Mouse (Mus musculus): ENCODE results near the gene Map2k1. TPM values are rescaled to one million over a fixed set of nuclear protein-coding genes. Genes with fewer than 3 reads are reported as not detected.

The Map2k1 gene
- polyA plus RNA-seq, 1 experiment = 51.6 TPM

DNA sequence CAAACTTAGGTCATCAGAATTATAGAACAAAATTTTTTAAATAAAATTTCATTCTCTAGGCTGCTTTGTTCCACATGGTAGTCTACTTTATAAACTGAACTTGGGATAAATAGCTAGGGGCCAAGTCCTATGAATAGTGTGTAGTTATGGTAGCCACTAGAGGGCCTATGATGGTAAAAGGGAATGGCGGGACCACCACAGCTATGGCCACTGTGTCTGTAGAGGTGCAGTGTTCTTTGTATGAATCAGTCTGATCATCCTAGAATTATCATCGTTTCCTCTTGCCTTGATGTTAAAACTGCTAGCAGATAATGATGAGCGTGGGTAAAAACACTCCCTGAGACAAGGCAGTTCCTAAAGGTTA is 74.8 kb downstream of the Map2k1 start:
- Histone ChIP-seq H3K4me3 (ENCODE audit: low read depth, low read length) (no peak overlapping the region), H3K4me1 (ENCODE audit: control insufficient read depth, insufficient read depth, insufficient read length, low read length) (peaks cover 3% of the 10 kb centered on the region; the same call in 1 of the 2 replicates), H3K36me3 (ENCODE audit: control insufficient read depth, insufficient read depth, low read length) (peaks cover 49% of the 10 kb centered on the region), H3K27me3 (ENCODE audit: control insufficient read depth, insufficient read depth, low read length) (no peaks in the 10 kb centered on the region), H3K27ac (ENCODE audit: insufficient read depth, low read depth, low read length) (peak overlapping the region; percentile 87)
- TF ChIP-seq CTCF (IDR thresholded peaks at IDR 0.05; ENCODE audit: extremely low read depth, insufficient read length, insufficient replicate concordance, low read depth, low read length) (no peak), POLR2A (IDR thresholded peaks at IDR 0.05; ENCODE audit: low read depth, low read length) (no peak)
- 31% methylated on average over 3 of the region's 3 CpGs for WGBS

DNA sequence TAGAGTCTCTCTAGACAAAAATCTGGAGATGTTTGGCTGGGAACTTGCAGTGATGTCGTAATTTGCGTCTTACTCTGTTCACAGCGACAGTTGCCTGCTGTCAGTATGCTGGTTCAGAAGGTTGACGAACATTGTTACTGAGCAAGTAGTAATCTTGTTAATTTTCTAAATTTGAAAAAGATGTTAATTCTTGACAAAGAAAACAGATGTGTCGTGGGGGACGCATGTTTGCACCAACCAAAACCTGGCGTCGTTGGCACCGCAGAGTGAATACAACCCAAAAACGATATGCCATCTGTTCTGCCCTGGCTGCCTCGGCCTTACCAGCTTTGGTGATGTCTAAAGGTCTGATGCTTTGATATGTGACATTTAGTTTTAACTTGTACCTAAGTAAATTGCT is 78.1 kb downstream of the Map2k1 start:
- peaks cover 36% of the 10 kb centered on the region for H3K36me3 ChIP-seq (ENCODE audit: control insufficient read depth, insufficient read depth, low read length)
- 76% methylated on average over 11 of the region's 11 CpGs for WGBS
- TF ChIP-seq CTCF (IDR thresholded peaks at IDR 0.05; ENCODE audit: extremely low read depth, insufficient read length, insufficient replicate concordance, low read depth, low read length) = no peak
- TF ChIP-seq POLR2A (IDR thresholded peaks at IDR 0.05; ENCODE audit: low read depth, low read length) = no peak
- no peak overlapping the region for H3K27ac ChIP-seq (ENCODE audit: insufficient read depth, low read depth, low read length)
- H3K4me1 ChIP-seq (ENCODE audit: control insufficient read depth, insufficient read depth, insufficient read length, low read length) = peaks cover 6% of the 10 kb centered on the region; the same call in 1 of the 2 replicates
- H3K27me3 ChIP-seq (ENCODE audit: control insufficient read depth, insufficient read depth, low read length) = no peaks in the 10 kb centered on the region
- H3K4me3 ChIP-seq (ENCODE audit: low read depth, low read length) = no peak overlapping the region

DNA sequence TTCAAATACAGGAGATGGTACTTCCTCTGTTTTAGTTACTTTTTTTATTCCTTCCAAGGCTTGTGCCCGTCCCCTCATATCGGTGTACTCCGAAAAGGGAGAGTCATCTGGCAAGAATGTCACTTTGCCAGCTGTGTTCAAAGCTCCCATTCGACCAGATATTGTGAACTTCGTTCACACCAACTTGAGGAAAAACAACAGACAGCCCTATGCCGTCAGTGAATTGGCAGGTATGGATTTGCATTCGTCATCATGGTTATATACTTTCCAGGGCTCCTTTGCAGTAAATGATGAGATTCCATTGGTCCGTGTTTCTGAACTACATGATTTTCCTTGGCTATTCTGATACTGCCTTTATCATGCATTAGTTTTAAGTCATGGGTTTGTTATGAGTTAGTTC is 78.7 kb downstream of the Map2k1 start:
- 21% methylated on average over 8 of the region's 8 CpGs for WGBS
- peaks cover 3% of the 10 kb centered on the region; the same call in 1 of the 2 replicates for H3K4me1 ChIP-seq (ENCODE audit: control insufficient read depth, insufficient read depth, insufficient read length, low read length)

GRCm38 (mm10) chr9:64174341-64174740 is 79.1 kb downstream of the Map2k1 start:
- Histone ChIP-seq H3K36me3 (ENCODE audit: control insufficient read depth, insufficient read depth, low read length) (peaks cover 36% of the 10 kb centered on the region), H3K4me1 (ENCODE audit: control insufficient read depth, insufficient read depth, insufficient read length, low read length) (peaks cover 3% of the 10 kb centered on the region; the same call in 1 of the 2 replicates), H3K4me3 (ENCODE audit: low read depth, low read length) (no peak overlapping the region), H3K27me3 (ENCODE audit: control insufficient read depth, insufficient read depth, low read length) (no peaks in the 10 kb centered on the region), H3K27ac (ENCODE audit: insufficient read depth, low read depth, low read length) (no peak overlapping the region)
- TF ChIP-seq POLR2A (IDR thresholded peaks at IDR 0.05; ENCODE audit: low read depth, low read length) (no peak), CTCF (IDR thresholded peaks at IDR 0.05; ENCODE audit: extremely low read depth, insufficient read length, insufficient replicate concordance, low read depth, low read length) (no peak)

More for the DNA sequence above, 78.7 kb downstream of the Map2k1 start:
- TF ChIP-seq CTCF (IDR thresholded peaks at IDR 0.05; ENCODE audit: extremely low read depth, insufficient read length, insufficient replicate concordance, low read depth, low read length) (no peak), POLR2A (IDR thresholded peaks at IDR 0.05; ENCODE audit: low read depth, low read length) (no peak)
- H3K36me3 ChIP-seq (ENCODE audit: control insufficient read depth, insufficient read depth, low read length) = peaks cover 36% of the 10 kb centered on the region
- H3K4me3 ChIP-seq (ENCODE audit: low read depth, low read length) = no peak overlapping the region
- H3K27me3 ChIP-seq (ENCODE audit: control insufficient read depth, insufficient read depth, low read length) = no peaks in the 10 kb centered on the region
- H3K27ac ChIP-seq (ENCODE audit: insufficient read depth, low read depth, low read length) = no peak overlapping the region

- Histone ChIP-seq H3K27ac (ENCODE audit: insufficient read depth, low read depth, low read length) (peak overlapping the region; percentile 50; the same call in 1 of the 2 replicates), H3K36me3 (ENCODE audit: control insufficient read depth, insufficient read depth, low read length) (peaks cover 36% of the 10 kb centered on the region), H3K27me3 (ENCODE audit: control insufficient read depth, insufficient read depth, low read length) (no peaks in the 10 kb centered on the region), H3K4me3 (ENCODE audit: low read depth, low read length) (peak overlapping the region; percentile 91), H3K4me1 (ENCODE audit: control insufficient read depth, insufficient read depth, insufficient read length, low read length) (peaks cover 3% of the 10 kb centered on the region; the same call in 1 of the 2 replicates)
- TF ChIP-seq CTCF (IDR thresholded peaks at IDR 0.05; ENCODE audit: extremely low read depth, insufficient read length, insufficient replicate concordance, low read depth, low read length) = no peak
- TF ChIP-seq POLR2A (IDR thresholded peaks at IDR 0.05; ENCODE audit: low read depth, low read length) = no peak
- WGBS = under 1% methylated on average over 16 of the region's 16 CpGs
These were observed 79.7 kb downstream of the Map2k1 start for GRCm38 (mm10) chr9:64173666-64174220.

DNA sequence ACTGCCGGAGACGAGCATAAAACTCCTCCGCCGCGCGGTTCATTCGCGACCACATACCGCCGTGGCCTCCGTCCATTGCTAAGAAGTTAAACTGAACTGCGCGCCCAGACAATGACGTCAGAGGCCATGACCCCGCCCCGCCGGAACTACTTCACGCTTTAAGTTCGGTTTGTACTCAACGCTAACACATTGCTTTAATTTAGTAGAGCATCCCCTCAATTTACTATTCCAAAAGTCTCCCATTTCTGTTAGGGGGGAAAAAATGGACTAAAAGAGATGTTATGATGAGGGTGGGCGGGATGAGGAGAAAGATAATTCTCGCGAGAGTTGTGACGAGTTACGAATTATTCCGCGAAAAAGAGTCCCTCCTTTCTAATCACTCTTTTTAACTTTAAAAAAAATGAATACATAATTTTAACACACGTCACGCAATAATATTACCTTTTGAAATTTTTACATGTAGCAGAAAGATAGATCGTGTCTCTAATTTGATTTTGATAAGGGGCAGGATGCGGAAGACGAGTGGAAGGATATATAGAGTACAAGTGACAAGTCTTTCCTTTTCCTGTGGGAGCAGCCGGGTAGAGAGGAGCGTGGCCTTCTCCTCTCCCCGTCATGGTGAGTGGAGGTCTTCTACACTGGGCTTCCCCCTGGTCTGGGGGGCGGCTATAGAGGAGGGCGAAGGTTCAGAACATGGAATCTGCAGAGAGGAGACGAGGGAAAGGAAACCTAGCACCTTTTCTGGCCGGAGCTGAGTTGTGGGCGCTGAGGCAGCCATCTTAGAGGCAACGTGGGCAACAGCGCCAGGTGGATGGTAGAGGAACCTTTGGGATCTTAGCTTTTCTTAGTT is 80.4 kb downstream of the Map2k1 start, which contains the start of the genes Zwilch and Rpl4:
Gene Zwilch, minus strand, starts transcription at position 289 of the 850 bp plus-strand sequence.
Gene Rpl4, plus strand, starts transcription at position 560 of the 850 bp plus-strand sequence.
- WGBS = under 1% methylated on average over 42 of the region's 42 CpGs
- peaks cover 30% of the 10 kb centered on the region for H3K36me3 ChIP-seq (ENCODE audit: control insufficient read depth, insufficient read depth, low read length)
- TF ChIP-seq CTCF (IDR thresholded peaks at IDR 0.05; ENCODE audit: extremely low read depth, insufficient read length, insufficient replicate concordance, low read depth, low read length) (no peak), POLR2A (IDR thresholded peaks at IDR 0.05; ENCODE audit: low read depth, low read length) (peak; percentile 78)

More for the DNA sequence above, 80.4 kb downstream of the Map2k1 start, which contains the start of the genes Zwilch and Rpl4:
- H3K27me3 ChIP-seq (ENCODE audit: control insufficient read depth, insufficient read depth, low read length) = no peaks in the 10 kb centered on the region
- H3K27ac ChIP-seq (ENCODE audit: insufficient read depth, low read depth, low read length) = peak within 1 kb of the TSS; percentile 86
- H3K4me3 ChIP-seq (ENCODE audit: low read depth, low read length) = peak within 1 kb of the TSS; percentile 92
- H3K4me1 ChIP-seq (ENCODE audit: control insufficient read depth, insufficient read depth, insufficient read length, low read length) = peaks cover 3% of the 10 kb centered on the region; the same call in 1 of the 2 replicates
